Mouse (Mus musculus): Measurements from ENCODE around the gene Cdv3. TPM values are rescaled to one million over a fixed set of nuclear protein-coding genes. Genes with fewer than 3 reads are reported as not detected.

Cdv3 gene
- polyA plus RNA-seq, 1 experiment from 2014 or later: 82.9 TPM

- no peak for ATAC-seq (ENCODE audit: low FRiP score, low TSS enrichment)
- no peaks in the 10 kb centered on the region for H3K27me3 ChIP-seq (ENCODE audit: control insufficient read depth, insufficient read depth, low read length)
- WGBS: 57% methylated on average over 10 of the region's 10 CpGs
- H3K4me2 ChIP-seq (replicated peaks; ENCODE audit: low read depth, low read length): no peak overlapping the region
- no peak overlapping the region for H3K9ac ChIP-seq (ENCODE audit: low read depth, low read length)
- H3K4me3 ChIP-seq (ENCODE audit: low read length): no peak overlapping the region
- no peaks in the 10 kb centered on the region for H3K4me1 ChIP-seq (ENCODE audit: control insufficient read depth, insufficient read depth, low read length)
- H3K27ac ChIP-seq (ENCODE audit: low read depth, low read length): no peak overlapping the region
- H3K9me3 ChIP-seq (ENCODE audit: control insufficient read depth, low read length): no peaks in the 10 kb centered on the region
- no peaks in the 10 kb centered on the region for H3K36me3 ChIP-seq (ENCODE audit: control insufficient read depth, insufficient read depth, low read length)
Measured at GRCm38 (mm10) chr9:103378686-103379085, 13.0 kb upstream of the Cdv3 start.

- H3K9ac ChIP-seq (ENCODE audit: low read depth, low read length): no peak overlapping the region
- WGBS: 54% methylated on average over 7 of the region's 7 CpGs
- H3K4me3 ChIP-seq (ENCODE audit: low read length): no peak overlapping the region
- H3K27ac ChIP-seq (ENCODE audit: low read depth, low read length): no peak overlapping the region
- H3K4me1 ChIP-seq (ENCODE audit: control insufficient read depth, insufficient read depth, low read length): no peaks in the 10 kb centered on the region
- H3K9me3 ChIP-seq (ENCODE audit: control insufficient read depth, low read length): no peaks in the 10 kb centered on the region
- ATAC-seq (ENCODE audit: low FRiP score, low TSS enrichment): no peak
- H3K4me2 ChIP-seq (replicated peaks; ENCODE audit: low read depth, low read length): no peak overlapping the region
- H3K27me3 ChIP-seq (ENCODE audit: control insufficient read depth, insufficient read depth, low read length): no peaks in the 10 kb centered on the region
- no peaks in the 10 kb centered on the region for H3K36me3 ChIP-seq (ENCODE audit: control insufficient read depth, insufficient read depth, low read length)
Measured at GRCm38 (mm10) chr9:103376346-103377320, 11.0 kb upstream of the Cdv3 start.

GRCm38 (mm10) chr9:103372271-103373010 is 6.8 kb upstream of the Cdv3 start:
- WGBS: 84% methylated on average over 5 of the region's 5 CpGs
- H3K4me3 ChIP-seq (ENCODE audit: low read length): no peak overlapping the region
- H3K36me3 ChIP-seq (ENCODE audit: control insufficient read depth, insufficient read depth, low read length): no peaks in the 10 kb centered on the region
- H3K4me2 ChIP-seq (replicated peaks; ENCODE audit: low read depth, low read length): no peak overlapping the region
- H3K9me3 ChIP-seq (ENCODE audit: control insufficient read depth, low read length): no peaks in the 10 kb centered on the region
- ATAC-seq (ENCODE audit: low FRiP score, low TSS enrichment): no peak
- H3K9ac ChIP-seq (ENCODE audit: low read depth, low read length): no peak overlapping the region
- H3K27me3 ChIP-seq (ENCODE audit: control insufficient read depth, insufficient read depth, low read length): no peaks in the 10 kb centered on the region
- H3K4me1 ChIP-seq (ENCODE audit: control insufficient read depth, insufficient read depth, low read length): no peaks in the 10 kb centered on the region
- no peak overlapping the region for H3K27ac ChIP-seq (ENCODE audit: low read depth, low read length)

- no peaks in the 10 kb centered on the region for H3K36me3 ChIP-seq (ENCODE audit: control insufficient read depth, insufficient read depth, low read length)
- peaks cover 6% of the 10 kb centered on the region; the same call in 1 of the 2 replicates for H3K4me1 ChIP-seq (ENCODE audit: control insufficient read depth, insufficient read depth, low read length)
- H3K9ac ChIP-seq (ENCODE audit: low read depth, low read length): no peak overlapping the region
- no peak overlapping the region for H3K27ac ChIP-seq (ENCODE audit: low read depth, low read length)
- no peak overlapping the region for H3K4me2 ChIP-seq (replicated peaks; ENCODE audit: low read depth, low read length)
- no peak overlapping the region for H3K4me3 ChIP-seq (ENCODE audit: low read length)
- H3K27me3 ChIP-seq (ENCODE audit: control insufficient read depth, insufficient read depth, low read length): no peaks in the 10 kb centered on the region
- 79% methylated on average over 4 of the region's 4 CpGs for WGBS
- ATAC-seq (ENCODE audit: low FRiP score, low TSS enrichment): no peak
- no peaks in the 10 kb centered on the region for H3K9me3 ChIP-seq (ENCODE audit: control insufficient read depth, low read length)
Measured at GRCm38 (mm10) chr9:103369951-103370350, 4.3 kb upstream of the Cdv3 start.

GRCm38 (mm10) chr9:103366356-103366755 is 716 bp upstream of the Cdv3 start:
- no peak for ATAC-seq (ENCODE audit: low FRiP score, low TSS enrichment)
- no peaks in the 10 kb centered on the region for H3K27me3 ChIP-seq (ENCODE audit: control insufficient read depth, insufficient read depth, low read length)
- H3K27ac ChIP-seq (ENCODE audit: low read depth, low read length): peak overlapping the region; percentile 51; the same call in 1 of the 2 replicates
- peak overlapping the region; percentile 22 for H3K4me3 ChIP-seq (ENCODE audit: low read length)
- peaks cover 18% of the 10 kb centered on the region; the same call in 1 of the 2 replicates for H3K36me3 ChIP-seq (ENCODE audit: control insufficient read depth, insufficient read depth, low read length)
- H3K4me2 ChIP-seq (replicated peaks; ENCODE audit: low read depth, low read length): peak overlapping the region; percentile 40
- WGBS: 65% methylated on average over 9 of the region's 9 CpGs
- H3K4me1 ChIP-seq (ENCODE audit: control insufficient read depth, insufficient read depth, low read length): peaks cover 13% of the 10 kb centered on the region; the same call in 1 of the 2 replicates
- H3K9ac ChIP-seq (ENCODE audit: low read depth, low read length): peak overlapping the region; percentile 35; the same call in 1 of the 2 replicates
- H3K9me3 ChIP-seq (ENCODE audit: control insufficient read depth, low read length): no peaks in the 10 kb centered on the region

- Histone ChIP-seq H3K9ac (ENCODE audit: low read depth, low read length) (peak overlapping the region; percentile 97), H3K4me2 (replicated peaks; ENCODE audit: low read depth, low read length) (peak overlapping the region; percentile 60), H3K4me1 (ENCODE audit: control insufficient read depth, insufficient read depth, low read length) (peaks cover 13% of the 10 kb centered on the region; the same call in 1 of the 2 replicates), H3K36me3 (ENCODE audit: control insufficient read depth, insufficient read depth, low read length) (peaks cover 33% of the 10 kb centered on the region; the same call in 1 of the 2 replicates), H3K27me3 (ENCODE audit: control insufficient read depth, insufficient read depth, low read length) (no peaks in the 10 kb centered on the region), H3K4me3 (ENCODE audit: low read length) (peak overlapping the region; percentile 84), H3K27ac (ENCODE audit: low read depth, low read length) (peak overlapping the region; percentile 97), H3K9me3 (ENCODE audit: control insufficient read depth, low read length) (no peaks in the 10 kb centered on the region)
- peak; percentile 20; the same call in 1 of the 2 replicates for ATAC-seq (ENCODE audit: low FRiP score, low TSS enrichment)
- 2% methylated on average over 77 of the region's 94 CpGs for WGBS
Measured at GRCm38 (mm10) chr9:103364601-103365289, 895 bp downstream of the Cdv3 start.

- Histone ChIP-seq H3K4me2 (replicated peaks; ENCODE audit: low read depth, low read length) (peak overlapping the region; percentile 60), H3K9ac (ENCODE audit: low read depth, low read length) (peak overlapping the region; percentile 97), H3K9me3 (ENCODE audit: control insufficient read depth, low read length) (no peaks in the 10 kb centered on the region), H3K4me1 (ENCODE audit: control insufficient read depth, insufficient read depth, low read length) (peaks cover 13% of the 10 kb centered on the region; the same call in 1 of the 2 replicates), H3K4me3 (ENCODE audit: low read length) (peak overlapping the region; percentile 84), H3K27me3 (ENCODE audit: control insufficient read depth, insufficient read depth, low read length) (no peaks in the 10 kb centered on the region), H3K27ac (ENCODE audit: low read depth, low read length) (0 out of 2 replicates have a peak overlapping the region, but pooled peaks have one; percentile 97), H3K36me3 (ENCODE audit: control insufficient read depth, insufficient read depth, low read length) (peaks cover 41% of the 10 kb centered on the region)
- no peak for ATAC-seq (ENCODE audit: low FRiP score, low TSS enrichment)
- 2% methylated on average over 21 of the region's 21 CpGs for WGBS
Measured at GRCm38 (mm10) chr9:103363730-103364417, 1.8 kb downstream of the Cdv3 start.

- no peaks in the 10 kb centered on the region for H3K9me3 ChIP-seq (ENCODE audit: control insufficient read depth, low read length)
- ATAC-seq (ENCODE audit: low FRiP score, low TSS enrichment): no peak
- H3K9ac ChIP-seq (ENCODE audit: low read depth, low read length): peak overlapping the region; percentile 97; the same call in 1 of the 2 replicates
- no peak overlapping the region for H3K27ac ChIP-seq (ENCODE audit: low read depth, low read length)
- peaks cover 49% of the 10 kb centered on the region for H3K36me3 ChIP-seq (ENCODE audit: control insufficient read depth, insufficient read depth, low read length)
- H3K4me2 ChIP-seq (replicated peaks; ENCODE audit: low read depth, low read length): peak overlapping the region; percentile 60
- WGBS: 54% methylated on average over 6 of the region's 6 CpGs
- H3K27me3 ChIP-seq (ENCODE audit: control insufficient read depth, insufficient read depth, low read length): no peaks in the 10 kb centered on the region
- peak overlapping the region; percentile 84 for H3K4me3 ChIP-seq (ENCODE audit: low read length)
- H3K4me1 ChIP-seq (ENCODE audit: control insufficient read depth, insufficient read depth, low read length): peaks cover 13% of the 10 kb centered on the region; the same call in 1 of the 2 replicates
Measured at GRCm38 (mm10) chr9:103363088-103363487, 2.6 kb downstream of the Cdv3 start.

All from kidney, embryonic 14.5 days (tissue).